8 mouse cellular contexts compared by ENCODE assay signal in the genomic region with DNA sequence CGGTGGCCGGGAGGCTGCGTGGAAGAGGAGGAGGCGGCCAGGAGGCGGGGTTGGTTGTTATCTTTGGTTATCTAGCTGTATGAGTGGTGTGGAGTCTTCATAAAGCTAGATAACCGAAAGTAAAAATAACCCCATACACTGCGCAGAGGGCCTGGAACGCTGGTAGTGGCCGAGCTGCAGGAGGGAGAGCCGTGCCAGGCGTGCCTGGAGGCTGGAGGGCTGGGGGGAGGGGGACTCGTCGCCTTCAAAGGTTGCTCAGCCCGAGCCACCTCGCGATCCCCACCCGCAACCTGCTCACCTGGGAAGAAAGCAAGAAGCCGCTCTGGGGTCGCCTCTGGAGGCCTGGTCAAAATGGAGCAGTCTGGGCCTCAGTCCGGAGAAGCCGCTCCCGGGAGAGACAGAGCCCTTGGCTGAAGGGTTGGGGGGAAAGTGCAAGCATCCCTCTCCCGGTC. TPM values are rescaled to one million over a fixed set of nuclear protein-coding genes. Genes with fewer than 3 reads are reported as not detected.
DNase-seq lines count a peak whose midpoint lies in the region; ATAC-seq and TF ChIP-seq lines count a peak whose summit lies in the region.

No protein-coding gene starts in this region.

- under 1% methylated on average over 23 of the region's 23 CpGs for WGBS in kidney, postnatal 0 days
- 1% methylated on average over 23 of the region's 23 CpGs for WGBS in hindbrain, embryonic 12.5 days

- H3K9ac ChIP-seq in kidney, postnatal 0 days (ENCODE audit: low read depth, low read length) = no peak overlapping the region
- peak overlapping the region; percentile 93 for H3K9ac ChIP-seq in hindbrain, embryonic 12.5 days

- no peaks in the 10 kb centered on the region for H3K9me3 ChIP-seq in kidney, postnatal 0 days (replicated peaks; ENCODE audit: low read length)
- no peaks in the 10 kb centered on the region for H3K9me3 ChIP-seq in hindbrain, embryonic 12.5 days (replicated peaks)

- no peak for TF ChIP-seq CTCF in kidney, postnatal 0 days (IDR thresholded peaks at IDR 0.05; ENCODE audit: low read depth)

- peaks cover 6% of the 10 kb centered on the region; the same call in 1 of the 2 replicates for H3K4me1 ChIP-seq in kidney, postnatal 0 days (replicated peaks; ENCODE audit: insufficient read depth, low read length)
- H3K4me1 ChIP-seq in brown adipose tissue, adult 24 weeks (ENCODE audit: control insufficient read depth, insufficient read depth, insufficient read length, low read length) = peaks cover 13% of the 10 kb centered on the region
- H3K4me1 ChIP-seq in hindbrain, embryonic 12.5 days = peaks cover 44% of the 10 kb centered on the region

- peak overlapping the region; percentile 53 for H3K4me2 ChIP-seq in kidney, postnatal 0 days (ENCODE audit: low read length)
- H3K4me2 ChIP-seq in hindbrain, embryonic 12.5 days (replicated peaks) = peak overlapping the region; percentile 64

- ATAC-seq in kidney, postnatal 0 days (replicated peaks; ENCODE audit: low FRiP score, low read depth) = no peak
- no peak for ATAC-seq in hindbrain, embryonic 12.5 days (ENCODE audit: low FRiP score)
- 0 out of 2 replicates have a peak, but pooled peaks have one; percentile 7 for ATAC-seq in megakaryocyte progenitor cell, adult 5-6 weeks (replicated peaks; ENCODE audit: poor library complexity)

- no peak overlapping the region for H3K27ac ChIP-seq in kidney, postnatal 0 days
- no peak overlapping the region for H3K27ac ChIP-seq in brown adipose tissue, adult 24 weeks (replicated peaks; ENCODE audit: low read depth, low read length)
- peak overlapping the region; percentile 97 for H3K27ac ChIP-seq in hindbrain, embryonic 12.5 days

- H3K27me3 ChIP-seq in kidney, postnatal 0 days (ENCODE audit: insufficient read depth, low read length) = peaks cover 93% of the 10 kb centered on the region
- peaks cover 90% of the 10 kb centered on the region for H3K27me3 ChIP-seq in hindbrain, embryonic 12.5 days

- H3K36me3 ChIP-seq in kidney, postnatal 0 days (ENCODE audit: insufficient read depth, low read length) = no peaks in the 10 kb centered on the region
- peaks cover 17% of the 10 kb centered on the region for H3K36me3 ChIP-seq in hindbrain, embryonic 12.5 days

- DNase-seq in kidney, postnatal 0 days (ENCODE audit: low spot score) = no peak
- no peak for DNase-seq in kidney, postnatal 10 days
- no peak for DNase-seq in B cell, adult 2 months
- DNase-seq in gastrocnemius, adult 18-20 months (ENCODE audit: low spot score) = no peak
- DNase-seq in left cerebral cortex, adult 9 months (ENCODE audit: low spot score in 2 of 2) = no peak

- peak overlapping the region; percentile 30 for H3K4me3 ChIP-seq in kidney, postnatal 0 days (replicated peaks; ENCODE audit: low read depth, low read length)
- H3K4me3 ChIP-seq in brown adipose tissue, adult 24 weeks (ENCODE audit: insufficient read depth, low read depth, low read length) = peak overlapping the region; percentile 50
- H3K4me3 ChIP-seq in hindbrain, embryonic 12.5 days = peak overlapping the region; percentile 63

RNA-seq across cellular contexts. Expression of a gene that starts 38.9 kb away (rescaled TPM):
- 23.2 and 24.2 TPM in 2 replicates for polyA plus RNA-seq in kidney, postnatal 0 days (2015; fragmentation: Nextera tagmentation; extraction: Ambion mirVana)
- polyA plus RNA-seq in brown adipose tissue, adult 24 weeks (2012; ENCODE audit: insufficient read depth, insufficient read length, missing spikeins) = not detected in 2 replicates
- 0.23 and 0.25 TPM in 2 replicates for polyA plus RNA-seq in hindbrain, embryonic 12.5 days (2016; fragmentation: Nextera tagmentation; extraction: Ambion mirVana)
- not detected in 2 replicates for total RNA-seq in megakaryocyte progenitor cell, adult 5-6 weeks (2015)
- 0.14 TPM in 1 of 2 replicates, not detected in the other for total RNA-seq in megakaryocyte progenitor cell, adult 5-6 weeks (2017)
- total RNA-seq in gastrocnemius, adult 18-20 months (2021) = not detected

Comparison
In these comparisons a context has a peak if more than half of its experiments do, and no peak if none do; other contexts are left out.
1. RNA of a gene that starts 38.9 kb away (polyA plus RNA-seq): 23.2 to 24.2 TPM in kidney, postnatal 0 days; 0.23 to 0.25 TPM in hindbrain, embryonic 12.5 days and not detected in brown adipose tissue, adult 24 weeks; every median in the first group is over 10 times any median in the second.
2. Peak in every context shown above with its lines, with median percentiles within 50 percentile points of each other: H3K4me3 ChIP-seq.